Mouse (Mus musculus) lung, adult 2 months (tissue): ENCODE measurements around the gene Gm45213.

Experiments used
- CTCF ChIP-seq: fragments of 200-500 bp; IDR thresholded peaks from 2 replicates; pipeline ENCODE4 v1.5.1; 2011; ENCODE audit warnings: mild to moderate bottlenecking, low read length, control low read depth; ENCODE audit not compliant: insufficient read depth
- POLR2A ChIP-seq: fragments of 200-500 bp; IDR thresholded peaks from 2 replicates; pipeline ENCODE4 v1.6.1; 2011; ENCODE audit warnings: low read depth, mild to moderate bottlenecking, control low read depth, low read length, borderline replicate concordance; ENCODE audit errors: extremely low read depth

- TF ChIP-seq POLR2A: no peak
- TF ChIP-seq CTCF: no peak
Observed at GRCm38 (mm10) chr7:66092656-66093055, 49.3 kb downstream of the Gm45213 start.
